Mouse (Mus musculus): ENCODE measurements around the gene Ccdc146. TPM values are rescaled to one million over a fixed set of nuclear protein-coding genes. Genes with fewer than 3 reads are reported as not detected.

The Ccdc146 gene
- polyA plus RNA-seq (2012; rRNA removed): not detected in 2 replicates

GRCm38 (mm10) chr5:21424614-21425602, at the start of gene Ccdc146, which contains the start of gene Fam185a:
TSS of gene Ccdc146 (minus strand) at chr5:21424677.
TSS of gene Fam185a (plus strand) at chr5:21424958.
- peak; percentile 97 for DNase-seq (ENCODE audit: low read depth, low spot score)
- under 1% methylated on average over 68 of the region's 68 CpGs for WGBS

GRCm38 (mm10) chr5:21468100-21468499, 43.6 kb upstream of the Ccdc146 start:
- 93% methylated on average over 12 of the region's 12 CpGs for WGBS
- no peak for DNase-seq (ENCODE audit: low read depth, low spot score)

- WGBS: 77% methylated on average over 7 of the region's 7 CpGs
- no peak for DNase-seq (ENCODE audit: low read depth, low spot score)
Observed at GRCm38 (mm10) chr5:21467387-21467786, 42.9 kb upstream of the Ccdc146 start.

GRCm38 (mm10) chr5:21440833-21441530, 16.5 kb upstream of the Ccdc146 start:
- WGBS: 13% methylated on average over 8 of the region's 8 CpGs
- no peak for DNase-seq (ENCODE audit: low read depth, low spot score)

- no peak for DNase-seq (ENCODE audit: low read depth, low spot score)
- 62% methylated on average over 7 of the region's 7 CpGs for WGBS
Observed at GRCm38 (mm10) chr5:21439446-21440110, 15.1 kb upstream of the Ccdc146 start.

GRCm38 (mm10) chr5:21438428-21438827, 14.0 kb upstream of the Ccdc146 start:
- WGBS: 76% methylated on average over 9 of the region's 9 CpGs
- DNase-seq (ENCODE audit: low read depth, low spot score): no peak

GRCm38 (mm10) chr5:21436471-21436975, 12.0 kb upstream of the Ccdc146 start:
- WGBS: 83% methylated on average over 8 of the region's 8 CpGs
- no peak for DNase-seq (ENCODE audit: low read depth, low spot score)

- 57% methylated on average over 11 of the region's 11 CpGs for WGBS
Observed at GRCm38 (mm10) chr5:21434148-21434929, 9.9 kb upstream of the Ccdc146 start.

GRCm38 (mm10) chr5:21426666-21427065, 2.2 kb upstream of the Ccdc146 start:
- no peak for DNase-seq (ENCODE audit: low read depth, low spot score)
- 89% methylated on average over 6 of the region's 6 CpGs for WGBS

More at GRCm38 (mm10) chr5:21434148-21434929, 9.9 kb upstream of the Ccdc146 start:
- no peak for DNase-seq (ENCODE audit: low read depth, low spot score)

- no peak for DNase-seq (ENCODE audit: low read depth, low spot score)
- WGBS: 3% methylated on average over 1 of the region's 1 CpGs
Observed at GRCm38 (mm10) chr5:21420609-21421008, 3.9 kb downstream of the Ccdc146 start.

GRCm38 (mm10) chr5:21418613-21419012, 5.9 kb downstream of the Ccdc146 start:
- 49% methylated on average over 4 of the region's 4 CpGs for WGBS
- no peak for DNase-seq (ENCODE audit: low read depth, low spot score)

GRCm38 (mm10) chr5:21414116-21414820, 10.2 kb downstream of the Ccdc146 start:
- no peak for DNase-seq (ENCODE audit: low read depth, low spot score)
- WGBS: 72% methylated on average over 1 of the region's 1 CpGs

GRCm38 (mm10) chr5:21413322-21413721, 11.2 kb downstream of the Ccdc146 start:
- DNase-seq (ENCODE audit: low read depth, low spot score): no peak
- 74% methylated on average over 3 of the region's 3 CpGs for WGBS

GRCm38 (mm10) chr5:21412056-21412455, 12.4 kb downstream of the Ccdc146 start:
- no peak for DNase-seq (ENCODE audit: low read depth, low spot score)
- WGBS: 74% methylated on average over 5 of the region's 5 CpGs

- DNase-seq (ENCODE audit: low read depth, low spot score): no peak
- WGBS: 76% methylated on average over 5 of the region's 5 CpGs
Observed at GRCm38 (mm10) chr5:21411261-21411666, 13.2 kb downstream of the Ccdc146 start.

GRCm38 (mm10) chr5:21395205-21395840, 29.2 kb downstream of the Ccdc146 start:
- no peak for DNase-seq (ENCODE audit: low read depth, low spot score)
- WGBS: 24% methylated on average over 7 of the region's 7 CpGs

- WGBS: 81% methylated on average over 2 of the region's 2 CpGs
- no peak for DNase-seq (ENCODE audit: low read depth, low spot score)
Observed at GRCm38 (mm10) chr5:21394562-21394961, 29.9 kb downstream of the Ccdc146 start.
